Mouse (Mus musculus): ENCODE data around the gene Gm26657. TPM values are rescaled to one million over a fixed set of nuclear protein-coding genes. Genes with fewer than 3 reads are reported as not detected.

Gene Gm26657
- polyA plus RNA-seq, 1 experiment from 2014 or later: not detected

DNA sequence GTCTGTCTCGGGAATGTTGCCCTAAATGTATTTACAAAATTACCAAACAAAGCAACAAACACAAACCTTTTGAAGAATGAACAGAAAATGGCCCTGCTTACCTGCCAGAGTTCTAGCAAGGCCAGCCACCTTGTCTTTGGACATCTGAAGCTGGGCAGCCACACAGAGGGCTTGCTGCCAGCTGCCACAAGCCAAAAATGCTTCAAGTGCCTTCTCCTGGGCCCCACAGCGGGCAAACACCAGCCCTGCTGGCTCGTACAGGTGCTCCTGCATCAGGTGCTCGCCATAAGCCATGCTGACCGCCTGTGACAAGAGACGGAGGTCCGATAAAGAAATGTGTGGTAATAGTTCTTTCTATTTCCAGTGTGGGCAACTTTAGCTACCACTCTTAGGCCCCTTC lies 29.0 kb downstream of the Gm26657 start:
- no peak for TF ChIP-seq CTCF (IDR thresholded peaks at IDR 0.05; ENCODE audit: low read depth)
- no peak for TF ChIP-seq EP300 (IDR thresholded peaks at IDR 0.05; ENCODE audit: low read depth)
- DNase-seq (no peak), ATAC-seq (no peak)
- H3K4me2 ChIP-seq (ENCODE audit: low read depth, low read length): no peak overlapping the region
- H3K36me3 ChIP-seq (replicated peaks; ENCODE audit: insufficient read depth, low read length): peaks cover 60% of the 10 kb centered on the region
- H3K27me3 ChIP-seq (ENCODE audit: insufficient read depth, low read length): no peaks in the 10 kb centered on the region
- no peaks in the 10 kb centered on the region for H3K4me1 ChIP-seq (ENCODE audit: insufficient read depth)
- H3K9me3 ChIP-seq (ENCODE audit: low read length): no peaks in the 10 kb centered on the region
- no peak overlapping the region for H3K27ac ChIP-seq (ENCODE audit: low read depth)
- H3K9ac ChIP-seq (replicated peaks): no peak overlapping the region
- no peak overlapping the region for H3K4me3 ChIP-seq (ENCODE audit: low read depth, low read length)
- whole genome bisulfite sequencing (ENCODE audit: insufficient replicate concordance): 82% methylated on average over 7 of the region's 7 CpGs

DNA sequence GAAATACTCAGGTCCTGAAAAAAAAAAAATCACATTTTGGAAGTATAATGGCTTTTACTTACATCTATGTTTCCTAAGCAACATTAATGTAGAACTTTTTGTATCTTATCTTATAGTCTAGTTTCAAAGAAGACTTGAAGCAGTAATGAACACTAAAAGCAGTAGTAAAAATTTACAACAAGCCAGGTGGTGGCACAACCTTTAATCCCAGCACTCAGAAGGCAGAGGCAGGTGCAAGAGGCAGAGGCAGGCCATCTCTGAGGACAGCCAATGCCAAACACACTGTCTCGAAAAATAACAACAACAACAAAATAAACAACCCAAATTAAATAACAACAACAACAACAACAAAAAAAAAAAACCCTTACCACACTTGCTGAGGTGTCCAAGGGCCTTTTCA lies 31.2 kb downstream of the Gm26657 start:
- no peaks in the 10 kb centered on the region for H3K9me3 ChIP-seq (ENCODE audit: low read length)
- H3K4me2 ChIP-seq (ENCODE audit: low read depth, low read length): no peak overlapping the region
- H3K4me1 ChIP-seq (ENCODE audit: insufficient read depth): no peaks in the 10 kb centered on the region
- DNase-seq (no peak), ATAC-seq (no peak)
- peaks cover 70% of the 10 kb centered on the region for H3K36me3 ChIP-seq (replicated peaks; ENCODE audit: insufficient read depth, low read length)
- no peaks in the 10 kb centered on the region for H3K27me3 ChIP-seq (ENCODE audit: insufficient read depth, low read length)
- 47% methylated on average over 1 of the region's 1 CpGs for WGBS (ENCODE audit: insufficient replicate concordance)
- H3K9ac ChIP-seq (replicated peaks): no peak overlapping the region
- TF ChIP-seq EP300 (IDR thresholded peaks at IDR 0.05; ENCODE audit: low read depth) (no peak), CTCF (IDR thresholded peaks at IDR 0.05; ENCODE audit: low read depth) (no peak)
- H3K27ac ChIP-seq (ENCODE audit: low read depth): no peak overlapping the region
- H3K4me3 ChIP-seq (ENCODE audit: low read depth, low read length): no peak overlapping the region

Other genes starting within 250 kb of the Gm26657 start
- not detected in 2 replicates for gene Actl7b, start 1.4 kb downstream of the Gm26657 start, polyA plus RNA-seq (2015; fragmentation: Nextera tagmentation; extraction: Ambion mirVana)
- not detected in 2 replicates for gene Actl7a, start 3.3 kb downstream of the Gm26657 start, polyA plus RNA-seq (2015; fragmentation: Nextera tagmentation; extraction: Ambion mirVana)
- 7.3 and 8.1 TPM in 2 replicates for gene Elp1, start 62.3 kb downstream of the Gm26657 start, polyA plus RNA-seq (2015; fragmentation: Nextera tagmentation; extraction: Ambion mirVana)
- gene Fam206a, start 62.3 kb downstream of the Gm26657 start, polyA plus RNA-seq (2015; fragmentation: Nextera tagmentation; extraction: Ambion mirVana): 1.6 and 2.2 TPM in 2 replicates
- 4.3 and 5.1 TPM in 2 replicates for gene Ctnnal1, start 125.1 kb downstream of the Gm26657 start, polyA plus RNA-seq (2015; fragmentation: Nextera tagmentation; extraction: Ambion mirVana)
- 1.3 and 2.0 TPM in 2 replicates for gene Tmem245, start 207.4 kb downstream of the Gm26657 start, polyA plus RNA-seq (2015; fragmentation: Nextera tagmentation; extraction: Ambion mirVana)